ENCODE assay signal across 21 mouse cellular contexts in genomic region chr6:105066146-105066545, GRCm38 (mm10).
"Had no signal": no experiment of that assay in that cellular context is flagged by ENCODE, and none has a peak within 500 bp of the region (broad histone marks: within the 10 kb centered on the region; RNA-seq: fewer than 3 reads in every experiment).

No protein-coding gene starts in this region.

- H3K4me3 ChIP-seq: layer of hippocampus, adult 2 months; limb, embryonic 10.5 days; limb, embryonic 13.5 days; liver, embryonic 12.5 days; liver, embryonic 15.5 days; lung, embryonic 15.5 days; megakaryocyte, embryonic 14.5 days; midbrain, embryonic 10.5 days; midbrain, embryonic 13.5 days had no signal

- H3K36me3 ChIP-seq: limb, embryonic 10.5 days; limb, embryonic 13.5 days; liver, embryonic 12.5 days; liver, embryonic 15.5 days; lung, embryonic 15.5 days; midbrain, embryonic 10.5 days; midbrain, embryonic 13.5 days had no signal

- ATAC-seq: liver, embryonic 12.5 days; midbrain, embryonic 13.5 days had no signal

- H3K27me3 ChIP-seq: limb, embryonic 13.5 days; liver, embryonic 12.5 days; liver, embryonic 15.5 days; lung, embryonic 15.5 days; megakaryocyte, embryonic 14.5 days; midbrain, embryonic 13.5 days had no signal

- H3K9ac ChIP-seq: limb, embryonic 13.5 days; liver, embryonic 12.5 days; liver, embryonic 15.5 days; lung, embryonic 15.5 days; midbrain, embryonic 13.5 days had no signal

- DNase-seq: kidney, adult 2 months; kidney, postnatal 25 days; layer of hippocampus, adult 9-11 months; liver; lung, adult 18-20 months; lung, postnatal 10 days; lung, postnatal 36 days; retina, postnatal 1 day; right cerebral cortex, postnatal 25 days; thymus, adult 18-20 months; thymus, postnatal 36 days had no signal

- H3K4me2 ChIP-seq: limb, embryonic 13.5 days; liver, embryonic 12.5 days; liver, embryonic 15.5 days; lung, embryonic 15.5 days; midbrain, embryonic 13.5 days had no signal

- H3K9me3 ChIP-seq: limb, embryonic 10.5 days; limb, embryonic 13.5 days; liver, embryonic 15.5 days; lung, embryonic 15.5 days; midbrain, embryonic 10.5 days; midbrain, embryonic 13.5 days had no signal

- H3K4me1 ChIP-seq: limb, embryonic 10.5 days; limb, embryonic 13.5 days; liver, embryonic 12.5 days; liver, embryonic 15.5 days; lung, embryonic 15.5 days; midbrain, embryonic 10.5 days; midbrain, embryonic 13.5 days had no signal

- H3K27ac ChIP-seq: kidney, postnatal 0 days; layer of hippocampus, adult 2 months; limb, embryonic 10.5 days; limb, embryonic 13.5 days; liver, embryonic 12.5 days; liver, embryonic 15.5 days; lung, embryonic 15.5 days; midbrain, embryonic 10.5 days; midbrain, embryonic 13.5 days had no signal
